Mouse (Mus musculus): ENCODE data around the gene Hsp90aa1.
A peak's percentile ranks its signal among the peaks of the same experiment; 100 is the strongest.
"Not testable (repeated sequence)": the region's sequence is repeated elsewhere in the genome, so short reads cannot be mapped to it uniquely, and the experiment has no call there.

Hsp90aa1 gene

GRCm38 (mm10) chr12:110698523-110699170 lies 3.9 kb downstream of the Hsp90aa1 start:
- DNase-seq: no peak

GRCm38 (mm10) chr12:110698080-110698479 lies 4.4 kb downstream of the Hsp90aa1 start:
- no peak for DNase-seq

GRCm38 (mm10) chr12:110697457-110697856 lies 5.1 kb downstream of the Hsp90aa1 start:
- DNase-seq: no peak

- no peak for DNase-seq
These were observed 5.5 kb downstream of the Hsp90aa1 start for GRCm38 (mm10) chr12:110696975-110697400.

GRCm38 (mm10) chr12:110696173-110696974 lies 6.2 kb downstream of the Hsp90aa1 start:
- peak; percentile 97 to 99 for DNase-seq

GRCm38 (mm10) chr12:110695676-110696171 lies 6.8 kb downstream of the Hsp90aa1 start:
- no peak for DNase-seq

GRCm38 (mm10) chr12:110693378-110693777 lies 9.2 kb downstream of the Hsp90aa1 start:
- not testable (repeated sequence) for DNase-seq

- DNase-seq: no peak
These were observed 12.4 kb downstream of the Hsp90aa1 start for GRCm38 (mm10) chr12:110689919-110690643.

- DNase-seq: not testable (repeated sequence)
These were observed 13.6 kb downstream of the Hsp90aa1 start for GRCm38 (mm10) chr12:110688921-110689320.

- no peak for DNase-seq
These were observed 14.4 kb downstream of the Hsp90aa1 start for GRCm38 (mm10) chr12:110687894-110688734.

- no peak for DNase-seq
These were observed 18.9 kb downstream of the Hsp90aa1 start for GRCm38 (mm10) chr12:110683580-110683979.

- DNase-seq: no peak
These were observed 19.8 kb downstream of the Hsp90aa1 start, which contains the start of gene 1700001K19Rik for GRCm38 (mm10) chr12:110682561-110683299. Gene 1700001K19Rik, minus strand, starts transcription at chr12:110682619.

GRCm38 (mm10) chr12:110681878-110682277 lies 20.6 kb downstream of the Hsp90aa1 start:
- no peak for DNase-seq

- no peak for DNase-seq
These were observed 21.3 kb downstream of the Hsp90aa1 start for GRCm38 (mm10) chr12:110681191-110681590.

- no peak for DNase-seq
These were observed 28.3 kb downstream of the Hsp90aa1 start for GRCm38 (mm10) chr12:110674243-110674642.

GRCm38 (mm10) chr12:110667466-110668077 lies 35.0 kb downstream of the Hsp90aa1 start:
- DNase-seq: no peak

GRCm38 (mm10) chr12:110661746-110662145 lies 40.8 kb downstream of the Hsp90aa1 start:
- DNase-seq: no peak

- DNase-seq: no peak
These were observed 51.1 kb downstream of the Hsp90aa1 start for GRCm38 (mm10) chr12:110651464-110651863.

GRCm38 (mm10) chr12:110650241-110650641 lies 52.3 kb downstream of the Hsp90aa1 start:
- no peak for DNase-seq

Data from spleen, adult 18-20 months (tissue).